Mouse (Mus musculus) granulocyte monocyte progenitor cell, adult 5-6 weeks (primary cell): ENCODE measurements around the gene Nav3. TPM values are rescaled to one million over a fixed set of nuclear protein-coding genes. Genes with fewer than 3 reads are reported as not detected.

ENCODE experiments used
- ATAC-seq: replicated peaks from 2 replicates; pipeline ENCODE4 v1.8.0; 2016; ENCODE audit warnings: mild to moderate bottlenecking, moderate TSS enrichment, inconsistent platforms; ENCODE audit not compliant: poor library complexity, severe bottlenecking
- total RNA-seq, 2 experiments: library from RNA; stranded (forward) in 1 of 2; stranded (reverse) in 1 of 2; fragments of 200-712, 200-1000 nt in 1 of 2; fragments of >200 nt in 1 of 2; fragmentation: Nextera tagmentation in 1 of 2; gene quantifications; 2 replicates each; pipeline ENCODE4 v1.2.3; 2014 to 2017

The Nav3 gene
- total RNA-seq (2014; fragmentation: Nextera tagmentation): not detected in 2 replicates
- total RNA-seq (2017): not detected in 2 replicates

- peak; percentile 86 for ATAC-seq
Measured at GRCm38 (mm10) chr10:110455838-110456493, at the start of gene Nav3. TSS of gene Nav3 (minus strand) at chr10:110456204.

DNA sequence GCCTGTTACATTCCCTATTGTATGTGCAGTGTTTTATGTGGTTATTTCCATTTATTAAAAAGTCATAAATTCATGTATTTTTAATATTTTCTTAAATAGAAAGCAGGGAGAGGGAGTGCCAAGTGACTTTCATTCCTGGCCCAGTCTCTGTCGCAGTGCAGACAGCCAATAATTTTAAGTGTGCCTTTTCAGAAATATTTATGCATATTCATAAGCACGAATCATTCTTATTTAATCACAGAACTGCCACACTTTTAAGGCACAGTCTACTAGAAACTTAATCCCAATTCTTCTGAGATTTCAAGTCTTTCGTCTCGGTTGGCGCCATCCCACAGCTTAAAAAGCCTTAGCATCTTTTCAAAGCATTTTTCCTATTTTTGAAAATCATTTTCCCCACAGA lies 29.3 kb upstream of the Nav3 start:
- ATAC-seq: no peak

DNA sequence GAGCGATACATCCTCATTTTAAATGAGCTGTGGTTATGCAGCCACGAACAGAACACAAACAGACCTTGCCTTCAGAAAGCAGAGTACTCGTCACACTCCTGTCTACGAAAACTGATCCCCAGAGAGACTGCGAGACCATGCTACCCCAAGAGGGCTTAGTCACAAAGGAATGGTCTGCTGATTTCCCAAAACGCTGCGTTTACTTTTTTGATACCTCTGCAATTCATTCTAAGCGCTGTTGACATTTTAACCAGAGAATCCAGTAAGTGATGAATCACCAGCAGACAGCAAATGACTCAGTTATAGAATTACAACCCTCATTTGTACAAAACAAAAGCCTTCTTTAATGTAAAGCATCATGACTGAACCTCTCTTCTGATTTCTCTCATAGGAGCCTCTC lies 28.8 kb upstream of the Nav3 start:
- no peak for ATAC-seq

DNA sequence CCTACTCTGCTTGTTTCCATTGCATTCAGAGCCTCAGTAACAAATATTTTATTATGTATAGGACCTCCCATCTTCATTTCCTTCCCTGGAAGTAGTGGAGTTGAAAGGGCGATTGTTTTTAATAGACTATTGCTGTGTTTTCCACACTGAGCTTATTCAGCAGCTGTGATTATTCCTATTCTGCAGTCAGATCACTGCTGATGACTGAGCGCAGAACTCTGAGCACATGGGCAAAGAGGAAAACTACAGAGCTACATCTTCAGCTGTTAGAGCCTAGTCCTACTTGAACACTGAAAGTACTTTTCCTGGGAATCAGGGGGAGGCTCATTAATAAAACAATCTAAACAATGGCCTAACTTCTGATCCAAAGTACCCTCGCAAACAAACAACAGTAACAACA lies 23.2 kb upstream of the Nav3 start:
- ATAC-seq: no peak

DNA sequence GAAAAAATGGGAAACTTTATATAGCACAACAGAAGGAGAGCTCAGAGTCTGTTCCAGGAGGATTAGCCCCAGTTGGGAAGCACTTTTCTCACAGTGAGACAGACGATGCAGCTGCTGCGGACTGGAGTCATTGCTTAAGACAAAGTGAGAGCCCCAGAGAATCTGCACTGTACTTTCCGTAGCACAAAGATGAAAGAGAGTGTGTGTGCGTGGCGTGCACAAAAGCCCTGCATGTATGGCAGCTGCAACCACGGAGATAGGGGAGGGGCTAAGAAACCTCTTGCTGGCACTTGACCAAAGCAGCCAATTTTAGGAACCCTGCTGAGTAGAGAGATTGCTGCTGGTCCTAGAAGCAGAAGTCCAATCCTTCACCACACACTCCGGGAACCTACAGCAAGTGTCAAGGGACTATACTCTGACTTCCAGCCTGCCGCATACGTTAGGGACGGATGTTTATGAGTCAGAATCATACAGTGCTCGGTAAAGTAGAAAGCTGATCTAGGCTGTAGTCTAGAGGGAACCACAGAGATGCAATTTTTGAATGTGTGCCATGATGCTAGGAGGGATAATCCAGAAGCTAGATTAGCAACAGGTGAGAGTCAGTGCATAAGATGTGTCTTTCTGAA lies 21.8 kb upstream of the Nav3 start:
- no peak for ATAC-seq

GRCm38 (mm10) chr10:110474107-110474506 lies 18.1 kb upstream of the Nav3 start:
- no peak for ATAC-seq

- no peak for ATAC-seq
Measured at GRCm38 (mm10) chr10:110469445-110469844, 13.4 kb upstream of the Nav3 start.

DNA sequence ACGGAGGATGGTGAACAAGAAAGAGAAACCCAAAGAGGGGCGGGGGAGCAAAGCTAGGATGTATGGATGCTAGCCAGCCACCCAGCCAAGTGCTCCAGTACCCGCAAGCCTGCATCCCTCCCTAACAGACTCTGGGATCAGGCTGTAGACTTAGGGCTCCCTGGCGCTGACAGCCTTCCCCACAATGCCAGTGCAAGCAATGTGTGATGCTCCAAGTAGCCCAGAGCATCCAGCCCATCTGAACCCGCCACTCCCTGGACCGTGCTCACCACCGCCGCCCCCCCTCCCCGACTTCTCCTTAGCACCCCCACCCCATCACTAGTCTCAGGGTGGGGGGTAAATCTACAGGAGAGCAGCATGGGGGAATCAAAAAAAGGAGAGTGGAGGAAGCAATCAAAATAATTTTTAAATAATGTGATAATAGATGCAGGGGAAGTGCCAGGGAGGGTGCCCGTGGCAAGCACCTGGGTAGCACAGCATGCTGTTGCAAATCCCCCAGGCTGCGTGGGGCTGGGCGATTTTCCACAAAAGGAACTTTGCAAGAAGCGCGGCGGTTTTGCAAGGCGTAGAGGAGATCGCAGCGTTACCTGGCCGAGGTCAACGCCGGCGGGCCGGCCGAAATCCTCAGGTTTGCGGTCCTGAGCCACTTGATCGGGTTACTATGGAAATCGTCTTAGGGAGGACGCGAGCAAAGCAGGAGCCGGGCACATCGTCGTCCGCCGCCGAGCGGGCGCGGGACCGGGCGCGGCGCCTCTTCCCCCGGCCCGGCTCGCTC lies 754 bp downstream of the Nav3 start:
- ATAC-seq: peak; percentile 41; the same call in 1 of the 2 replicates

DNA sequence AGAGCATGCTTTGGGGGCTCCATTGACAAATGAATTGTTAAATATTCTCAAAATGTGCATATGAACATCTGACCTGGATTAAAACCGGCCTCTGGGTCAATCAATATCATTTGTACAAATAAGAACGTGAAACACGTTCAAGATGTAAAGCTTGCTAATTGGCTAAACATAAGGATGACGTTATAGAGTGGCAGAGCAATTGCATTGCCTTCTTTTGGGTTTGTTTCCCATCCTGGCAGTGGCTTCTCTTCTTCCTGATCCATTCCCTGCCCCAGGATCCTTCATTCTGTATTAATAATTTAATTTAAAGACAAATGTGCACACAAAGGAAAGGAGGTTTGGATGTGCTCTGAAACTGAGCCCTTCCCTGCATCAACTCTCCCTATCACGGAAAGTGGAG lies 2.4 kb downstream of the Nav3 start:
- no peak for ATAC-seq

GRCm38 (mm10) chr10:110440396-110440795 lies 15.6 kb downstream of the Nav3 start:
- ATAC-seq: no peak

DNA sequence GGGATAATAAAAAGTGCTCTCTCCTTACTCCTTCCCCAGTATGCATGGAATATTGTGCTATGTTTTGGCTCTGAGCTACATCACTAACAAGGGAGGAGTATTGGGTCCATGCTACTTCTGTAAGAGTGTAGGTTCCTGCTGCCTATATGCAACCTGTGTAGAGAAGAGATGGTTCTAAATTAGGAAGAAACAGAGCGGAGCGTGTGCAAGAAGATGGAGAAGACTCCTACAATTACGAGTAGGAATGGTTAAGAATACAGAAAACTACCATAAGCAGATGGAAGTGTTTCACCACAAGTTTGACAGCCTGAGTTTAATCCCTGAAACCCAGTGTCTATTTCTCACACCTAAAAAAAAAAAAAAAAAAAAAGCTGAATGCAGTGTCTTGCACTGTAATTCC lies 24.9 kb downstream of the Nav3 start:
- no peak for ATAC-seq

DNA sequence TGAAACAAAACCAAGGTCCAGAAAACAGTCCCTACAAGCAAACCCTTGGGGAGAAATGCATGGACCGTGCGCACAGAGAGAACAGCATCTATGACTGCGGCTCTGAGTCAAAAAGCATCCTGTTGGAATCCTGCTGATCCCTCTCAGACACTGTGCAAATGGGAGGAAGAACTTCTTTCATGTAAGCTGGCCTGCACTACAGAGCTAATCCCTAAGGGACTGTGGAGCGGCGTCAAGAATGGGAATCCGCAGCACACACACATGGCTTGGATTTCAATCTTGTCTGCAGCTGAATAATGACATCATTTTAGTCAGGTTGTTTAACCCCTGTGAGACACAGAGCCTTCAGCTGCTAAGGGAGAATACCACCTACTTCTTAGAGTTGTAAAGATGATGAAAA lies 26.4 kb downstream of the Nav3 start:
- ATAC-seq: no peak

DNA sequence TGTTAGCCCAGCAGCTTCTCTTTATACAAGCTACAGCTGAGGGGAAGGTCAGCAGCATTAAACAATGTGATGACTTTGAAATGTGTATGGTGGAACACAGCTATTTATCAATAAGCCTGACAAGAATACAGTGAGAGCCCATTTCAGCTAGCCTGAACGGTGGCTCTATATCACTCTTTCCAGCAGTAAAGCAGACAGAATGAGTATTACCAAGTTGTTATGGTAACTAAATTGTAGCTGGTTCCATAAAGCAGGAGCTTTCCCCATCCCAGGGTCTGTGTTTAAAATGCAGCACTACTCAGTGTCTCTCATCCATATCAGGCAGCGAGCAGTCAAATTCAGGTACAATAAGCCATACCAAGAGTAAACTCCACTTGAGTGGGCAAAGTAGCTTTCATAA lies 27.0 kb downstream of the Nav3 start:
- ATAC-seq: no peak

DNA sequence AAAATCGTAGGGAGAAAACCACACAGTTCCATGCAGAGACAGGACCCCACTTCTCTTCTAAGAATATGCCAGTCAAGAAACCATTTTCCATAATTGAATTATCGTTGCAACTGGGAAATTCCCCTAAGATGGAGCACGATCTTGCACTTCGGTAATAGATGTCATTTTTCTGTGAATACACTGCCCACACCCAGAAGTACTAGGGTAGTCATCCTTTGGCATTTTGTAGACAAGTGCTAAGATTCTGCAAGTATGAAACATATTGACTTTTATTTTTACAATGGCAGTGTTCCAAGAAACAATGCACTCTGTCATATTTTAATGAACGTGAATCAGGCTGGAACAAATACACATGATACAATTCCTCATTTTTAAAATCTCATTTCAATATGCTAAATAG lies 34.5 kb downstream of the Nav3 start:
- ATAC-seq: no peak

GRCm38 (mm10) chr10:110417003-110417402 lies 39.0 kb downstream of the Nav3 start:
- no peak for ATAC-seq

- no peak for ATAC-seq
Measured at GRCm38 (mm10) chr10:110415624-110416023, 40.4 kb downstream of the Nav3 start.

- no peak for ATAC-seq
Measured at GRCm38 (mm10) chr10:110413281-110413897, 42.6 kb downstream of the Nav3 start.

GRCm38 (mm10) chr10:110402950-110403349 lies 53.1 kb downstream of the Nav3 start:
- no peak for ATAC-seq

DNA sequence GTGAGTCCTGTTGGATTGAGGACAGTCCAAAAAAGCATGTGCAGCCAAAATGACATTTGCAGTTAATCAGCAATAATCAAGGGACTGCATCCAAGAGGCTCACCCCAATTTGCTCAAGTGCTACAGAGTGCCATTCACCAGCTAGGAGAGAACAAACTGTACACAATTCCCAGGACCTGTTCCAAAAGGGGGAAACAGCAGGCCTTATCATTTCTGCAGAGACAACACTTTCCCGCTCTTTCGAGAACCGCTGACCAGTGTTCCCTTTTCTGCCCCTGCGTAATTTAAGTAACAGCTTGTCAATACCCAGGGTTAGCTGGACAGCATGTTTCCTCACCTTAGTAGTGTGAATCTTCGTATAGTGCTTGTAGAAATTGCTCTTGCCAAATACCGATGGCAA lies 55.4 kb downstream of the Nav3 start:
- ATAC-seq: no peak

- no peak for ATAC-seq
Measured at GRCm38 (mm10) chr10:110398643-110399042, 57.4 kb downstream of the Nav3 start.
